ENCODE assay signal across 12 mouse cellular contexts in genomic region chr1:73903035-73903434, GRCm38 (mm10).
DNase-seq lines count a peak whose midpoint lies in the region; ATAC-seq and TF ChIP-seq lines count a peak whose summit lies in the region.
"Had no signal": no experiment of that assay in that cellular context is flagged by ENCODE, and none has a peak within 500 bp of the region (broad histone marks: within the 10 kb centered on the region; RNA-seq: fewer than 3 reads in every experiment).

No protein-coding gene starts in this region.

- no peak for ATAC-seq in intestine, embryonic 14.5 days (replicated peaks; ENCODE audit: low FRiP score, low TSS enrichment, low read depth)
- ATAC-seq in intestine, embryonic 16.5 days: no peak
- ATAC-seq in embryonic facial prominence, embryonic 13.5 days (ENCODE audit: insufficient number of reproducible peaks, insufficient read depth, low FRiP score, low TSS enrichment, low read depth): no peak
- no peak for ATAC-seq in limb, embryonic 14.5 days (ENCODE audit: low FRiP score, low read depth)

- peak; percentile 15 to 48 for DNase-seq in adrenal gland, adult (ENCODE audit: inconsistent age in 2 of 2, low spot score in 1 of 2)
- DNase-seq in adrenal gland, postnatal 36 days: no peak
- peak; percentile 47 for DNase-seq in intestine, embryonic 14.5 days (ENCODE audit: low spot score)
- no peak for DNase-seq in limb, embryonic 14.5 days (ENCODE audit: low spot score)
- no peak for DNase-seq in adrenal gland, adult 2 months
- no peak for DNase-seq in testis, postnatal 14 days (ENCODE audit: low spot score)

- TF ChIP-seq POLR2A in limb, embryonic 14.5 days (IDR thresholded peaks at IDR 0.05; ENCODE audit: borderline replicate concordance, extremely low read depth, insufficient read depth, insufficient read length): no peak

- no peak overlapping the region for H3K9ac ChIP-seq in intestine, embryonic 14.5 days (ENCODE audit: low read length)
- H3K9ac ChIP-seq in intestine, embryonic 16.5 days (ENCODE audit: low read depth, low read length): no peak overlapping the region
- no peak overlapping the region for H3K9ac ChIP-seq in embryonic facial prominence, embryonic 13.5 days
- H3K9ac ChIP-seq in limb, embryonic 14.5 days (ENCODE audit: low read depth, low read length, severe bottlenecking): no peak overlapping the region
- H3K9ac ChIP-seq: kidney, embryonic 15.5 days; liver, postnatal 0 days had no signal

- 0 out of 2 replicates have a peak, but pooled peaks cover 5% of the 10 kb centered on the region for H3K4me1 ChIP-seq in intestine, embryonic 14.5 days (replicated peaks; ENCODE audit: control insufficient read depth, insufficient read depth, low read length)
- no peaks in the 10 kb centered on the region for H3K4me1 ChIP-seq in intestine, embryonic 16.5 days (ENCODE audit: control insufficient read depth, insufficient read depth, low read length)
- peaks cover 29% of the 10 kb centered on the region for H3K4me1 ChIP-seq in embryonic facial prominence, embryonic 13.5 days
- H3K4me1 ChIP-seq in limb, embryonic 14.5 days (ENCODE audit: control insufficient read depth, insufficient read depth, low read length): peaks cover 19% of the 10 kb centered on the region

- no peak overlapping the region for H3K4me2 ChIP-seq in intestine, embryonic 14.5 days (ENCODE audit: low read length)
- no peak overlapping the region for H3K4me2 ChIP-seq in intestine, embryonic 16.5 days (ENCODE audit: low read depth, low read length)
- no peak overlapping the region for H3K4me2 ChIP-seq in embryonic facial prominence, embryonic 13.5 days
- no peak overlapping the region for H3K4me2 ChIP-seq in limb, embryonic 14.5 days (replicated peaks; ENCODE audit: low read depth, low read length, severe bottlenecking)

- no peaks in the 10 kb centered on the region for H3K36me3 ChIP-seq in intestine, embryonic 14.5 days (ENCODE audit: control insufficient read depth, insufficient read depth, low read length)
- no peaks in the 10 kb centered on the region for H3K36me3 ChIP-seq in intestine, embryonic 16.5 days (ENCODE audit: control insufficient read depth, insufficient read depth, low read length)
- 0 out of 2 replicates have a peak, but pooled peaks cover 3% of the 10 kb centered on the region for H3K36me3 ChIP-seq in embryonic facial prominence, embryonic 13.5 days
- H3K36me3 ChIP-seq in limb, embryonic 14.5 days (ENCODE audit: control insufficient read depth, insufficient read depth, low read length): no peaks in the 10 kb centered on the region
- H3K36me3 ChIP-seq: kidney, embryonic 15.5 days had no signal

- H3K4me3 ChIP-seq in intestine, embryonic 14.5 days (ENCODE audit: low read depth, low read length): no peak overlapping the region
- H3K4me3 ChIP-seq in intestine, embryonic 16.5 days (ENCODE audit: low read length): no peak overlapping the region
- H3K4me3 ChIP-seq in embryonic facial prominence, embryonic 13.5 days: no peak overlapping the region
- H3K4me3 ChIP-seq in limb, embryonic 14.5 days (replicated peaks; ENCODE audit: low read length): no peak overlapping the region
- H3K4me3 ChIP-seq: erythroblast, embryonic 14.5 days; kidney, embryonic 15.5 days had no signal

- H3K27me3 ChIP-seq in intestine, embryonic 14.5 days (replicated peaks; ENCODE audit: control insufficient read depth, insufficient read depth, low read length): no peaks in the 10 kb centered on the region
- no peaks in the 10 kb centered on the region for H3K27me3 ChIP-seq in intestine, embryonic 16.5 days (replicated peaks; ENCODE audit: control insufficient read depth, insufficient read depth, low read length)
- H3K27me3 ChIP-seq in embryonic facial prominence, embryonic 13.5 days: no peaks in the 10 kb centered on the region
- H3K27me3 ChIP-seq in limb, embryonic 14.5 days (ENCODE audit: control insufficient read depth, insufficient read depth, low read length): no peaks in the 10 kb centered on the region
- H3K27me3 ChIP-seq: kidney, embryonic 15.5 days; Patski had no signal

- H3K9me3 ChIP-seq in intestine, embryonic 14.5 days (ENCODE audit: control insufficient read depth, low read length): 0 out of 2 replicates have a peak, but pooled peaks cover 3% of the 10 kb centered on the region
- H3K9me3 ChIP-seq in intestine, embryonic 16.5 days (ENCODE audit: control insufficient read depth, low read length): no peaks in the 10 kb centered on the region
- H3K9me3 ChIP-seq in embryonic facial prominence, embryonic 13.5 days: no peaks in the 10 kb centered on the region
- no peaks in the 10 kb centered on the region for H3K9me3 ChIP-seq in limb, embryonic 14.5 days (ENCODE audit: control insufficient read depth, low read length)
- H3K9me3 ChIP-seq: kidney, embryonic 15.5 days had no signal

- 86% methylated on average over 5 of the region's 5 CpGs for WGBS in intestine, embryonic 14.5 days
- 86% methylated on average over 5 of the region's 5 CpGs for WGBS in intestine, embryonic 16.5 days
- 83% methylated on average over 5 of the region's 5 CpGs for WGBS in embryonic facial prominence, embryonic 13.5 days
- WGBS in limb, embryonic 14.5 days: 79% methylated on average over 5 of the region's 5 CpGs

- H3K27ac ChIP-seq in intestine, embryonic 14.5 days (ENCODE audit: low read depth): no peak overlapping the region
- no peak overlapping the region for H3K27ac ChIP-seq in intestine, embryonic 16.5 days (ENCODE audit: low read length)
- H3K27ac ChIP-seq in embryonic facial prominence, embryonic 13.5 days: peak overlapping the region; percentile 48; the same call in 1 of the 2 replicates
- peak overlapping the region; percentile 50; the same call in 1 of the 2 replicates for H3K27ac ChIP-seq in limb, embryonic 14.5 days (replicated peaks; ENCODE audit: low read depth, low read length)
- H3K27ac ChIP-seq: kidney, embryonic 15.5 days had no signal

Comparison
In these comparisons a context has a peak if more than half of its experiments do, and no peak if none do; other contexts are left out.
1. DNase-seq: peak in adrenal gland, adult (2 of 2) and intestine, embryonic 14.5 days (single experiment); none in adrenal gland, postnatal 36 days (0 of 2), limb, embryonic 14.5 days (single experiment), adrenal gland, adult 2 months (single experiment) and testis, postnatal 14 days (single experiment).
2. H3K27ac ChIP-seq: peak in embryonic facial prominence, embryonic 13.5 days (single experiment) and limb, embryonic 14.5 days (single experiment); none in intestine, embryonic 14.5 days (single experiment) and intestine, embryonic 16.5 days (single experiment).